Mouse (Mus musculus) adrenal gland, postnatal 25 days (tissue): ENCODE data around the gene Sorbs1. TPM values are rescaled to one million over a fixed set of nuclear protein-coding genes. Genes with fewer than 3 reads are reported as not detected.
A peak's percentile ranks its signal among the peaks of the same experiment; 100 is the strongest.

Source experiments
- DNase-seq: peaks from one replicate; pipeline ENCODE4 v3.0.0; 2021; ENCODE audit warnings: mixed read lengths
- total RNA-seq: library from RNA; stranded (reverse); gene quantifications from 2 replicates; pipeline ENCODE4 v1.2.3, GENCODE M21; 2021

Gene Sorbs1
- total RNA-seq, 1 experiment from 2014 or later, result 66.4 TPM

GRCm38 (mm10) chr19:40299182-40299581 is 214.4 kb downstream of the Sorbs1 start:
- no peak for DNase-seq

- DNase-seq, result no peak
Measured at GRCm38 (mm10) chr19:40298574-40298973, 215.0 kb downstream of the Sorbs1 start.

GRCm38 (mm10) chr19:40297798-40298144 is 215.8 kb downstream of the Sorbs1 start:
- DNase-seq, result no peak

GRCm38 (mm10) chr19:40297078-40297797 is 216.3 kb downstream of the Sorbs1 start:
- DNase-seq, result no peak

GRCm38 (mm10) chr19:40294231-40294630 is 219.3 kb downstream of the Sorbs1 start:
- no peak for DNase-seq

GRCm38 (mm10) chr19:40293791-40294190 is 219.8 kb downstream of the Sorbs1 start:
- DNase-seq, result no peak

GRCm38 (mm10) chr19:40290099-40290724 is 223.4 kb downstream of the Sorbs1 start:
- DNase-seq, result no peak

GRCm38 (mm10) chr19:40288415-40288814 is 225.2 kb downstream of the Sorbs1 start:
- no peak for DNase-seq

GRCm38 (mm10) chr19:40284704-40285103 is 228.9 kb downstream of the Sorbs1 start:
- no peak for DNase-seq

- no peak for DNase-seq
Measured at GRCm38 (mm10) chr19:40283415-40283814, 230.2 kb downstream of the Sorbs1 start.

GRCm38 (mm10) chr19:40278372-40279023 is 235.1 kb downstream of the Sorbs1 start:
- no peak for DNase-seq

GRCm38 (mm10) chr19:40277494-40277893 is 236.1 kb downstream of the Sorbs1 start:
- no peak for DNase-seq

- no peak for DNase-seq
Measured at GRCm38 (mm10) chr19:40275401-40276188, 238.0 kb downstream of the Sorbs1 start.

GRCm38 (mm10) chr19:40272674-40273073 is 240.9 kb downstream of the Sorbs1 start:
- DNase-seq, result no peak

GRCm38 (mm10) chr19:40271308-40271892 is 242.2 kb downstream of the Sorbs1 start, which contains the start of gene Pdlim1:
TSS of gene Pdlim1 (minus strand) at chr19:40271842.
- DNase-seq, result peak; percentile 79

- peak; percentile 50 for DNase-seq
Measured at GRCm38 (mm10) chr19:40270351-40271307, 242.9 kb downstream of the Sorbs1 start.

- no peak for DNase-seq
Measured at GRCm38 (mm10) chr19:40269526-40269925, 244.1 kb downstream of the Sorbs1 start.

GRCm38 (mm10) chr19:40268493-40268892 is 245.1 kb downstream of the Sorbs1 start:
- no peak for DNase-seq

- no peak for DNase-seq
Measured at GRCm38 (mm10) chr19:40267380-40267779, 246.2 kb downstream of the Sorbs1 start.

- no peak for DNase-seq
Measured at GRCm38 (mm10) chr19:40259485-40259884, 254.1 kb downstream of the Sorbs1 start.

GRCm38 (mm10) chr19:40257396-40257795 is 256.2 kb downstream of the Sorbs1 start:
- DNase-seq, result no peak
